Mouse (Mus musculus) liver, adult 2 months (tissue): ENCODE measurements around the gene Pik3c2g.

Experiments used
- CTCF ChIP-seq: fragments of 200-500 bp; IDR thresholded peaks from 2 replicates; pipeline ENCODE4 v1.5.1; 2011; ENCODE audit warnings: low read depth, low read length, control low read depth
- POLR2A ChIP-seq: fragments of 200-500 bp; IDR thresholded peaks from 2 replicates; pipeline ENCODE4 v1.6.1; 2011; ENCODE audit warnings: low read length, control low read depth; ENCODE audit not compliant: insufficient read depth; ENCODE audit errors: extremely low read depth

- no peak for TF ChIP-seq POLR2A
- TF ChIP-seq CTCF, result no peak
Measured at GRCm38 (mm10) chr6:139588409-139588808, 1.4 kb downstream of the Pik3c2g start.
